Mouse (Mus musculus) megakaryocyte, embryonic 14.5 days (primary cell): ENCODE measurements around the gene Hs3st3b1.

Source experiments
- FLI1 ChIP-seq: IDR thresholded peaks from 2 replicates; pipeline ENCODE4 v1.6.1; 2012; ENCODE audit warnings: low read length, inconsistent platforms, mixed read lengths
- GATA1 ChIP-seq: IDR thresholded peaks from 3 replicates; pipeline ENCODE4 v1.6.1; 2012; ENCODE audit warnings: mixed read lengths, low read length, inconsistent platforms, borderline replicate concordance

- TF ChIP-seq GATA1 (no peak), FLI1 (no peak)
Measured at GRCm38 (mm10) chr11:63913936-63914335, 8.2 kb downstream of the Hs3st3b1 start.
